Mouse (Mus musculus): ENCODE measurements around the gene Gm11032.

GRCm38 (mm10) chr11:4571491-4571901, 48.4 kb upstream of the Gm11032 start:
- TF ChIP-seq TAL1 (conservative IDR thresholded peaks at IDR 0.05; ENCODE audit: low read depth, low read length) (no peak), CTCF (IDR thresholded peaks at IDR 0.05; ENCODE audit: low read depth, low read length) (no peak), POLR2AphosphoS5 (IDR thresholded peaks at IDR 0.05; ENCODE audit: insufficient replicate concordance, low read depth, low read length) (no peak)
